In genomic region chr4:126883602-126884001, GRCm38 (mm10) we compare ENCODE assay signal across 23 mouse cellular contexts.
"Had no signal": no experiment of that assay in that cellular context is flagged by ENCODE, and none has a peak within 500 bp of the region (broad histone marks: within the 10 kb centered on the region; RNA-seq: fewer than 3 reads in every experiment).

No protein-coding gene starts in this region.

- H3K4me2 ChIP-seq: lung, embryonic 15.5 days; midbrain, embryonic 12.5 days; neural tube, embryonic 13.5 days; neural tube, embryonic 15.5 days had no signal

- DNase-seq: liver, postnatal 0 days; lung, adult 2 months; lung, postnatal 14 days; lung, postnatal 36 days; midbrain, embryonic 14.5 days; retina, postnatal 1 day; right cerebral cortex, adult 18-20 months; right cerebral cortex, postnatal 25 days; right cerebral cortex, postnatal 4 days; spleen, adult 18-20 months; thymus, adult 18-20 months; thymus, postnatal 14 days; thymus, postnatal 36 days had no signal

- H3K4me3 ChIP-seq: lung, embryonic 15.5 days; megakaryocyte, embryonic 14.5 days; midbrain, embryonic 10.5 days; midbrain, embryonic 12.5 days; myocyte; neural tube, embryonic 13.5 days; neural tube, embryonic 15.5 days had no signal

- H3K9me3 ChIP-seq: lung, embryonic 15.5 days; megakaryocyte, embryonic 14.5 days; midbrain, embryonic 10.5 days; midbrain, embryonic 12.5 days; neural tube, embryonic 13.5 days; neural tube, embryonic 15.5 days had no signal

- H3K27ac ChIP-seq: lung, embryonic 15.5 days; macrophage; midbrain, embryonic 10.5 days; midbrain, embryonic 12.5 days; neural tube, embryonic 13.5 days; neural tube, embryonic 15.5 days had no signal

- H3K27me3 ChIP-seq: lung, embryonic 15.5 days; megakaryocyte, embryonic 14.5 days; midbrain, embryonic 12.5 days; neural tube, embryonic 13.5 days; neural tube, embryonic 15.5 days had no signal

- ATAC-seq: liver, postnatal 0 days; lung, postnatal 0 days; midbrain, embryonic 16.5 days had no signal

- H3K4me1 ChIP-seq: lung, embryonic 15.5 days; midbrain, embryonic 10.5 days; midbrain, embryonic 12.5 days; neural tube, embryonic 13.5 days; neural tube, embryonic 15.5 days had no signal

- H3K9ac ChIP-seq: liver, postnatal 0 days; lung, embryonic 15.5 days; midbrain, embryonic 12.5 days; neural tube, embryonic 13.5 days; neural tube, embryonic 15.5 days had no signal
